ENCODE assay signal across 24 mouse cellular contexts in the genomic region with DNA sequence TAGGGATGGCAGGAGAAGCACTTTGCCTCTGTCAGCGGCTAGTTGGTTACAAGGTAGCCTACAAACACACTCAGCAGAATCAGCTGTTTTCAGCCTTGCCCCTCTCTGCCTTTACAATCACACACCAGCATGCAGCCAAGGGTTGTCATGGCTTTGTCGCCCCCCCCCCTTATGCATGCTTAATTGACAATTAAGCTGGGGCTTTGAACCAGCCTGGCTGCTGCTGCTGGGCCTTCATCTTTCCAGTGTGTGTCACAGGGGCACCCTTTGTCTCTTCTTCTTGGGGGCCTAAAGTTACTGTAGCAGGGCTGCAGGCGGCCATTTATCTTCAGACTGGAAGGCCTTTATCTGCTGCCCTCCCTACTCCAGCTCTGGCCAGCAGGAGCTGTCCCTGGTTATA. TPM values are rescaled to one million over a fixed set of nuclear protein-coding genes. Genes with fewer than 3 reads are reported as not detected.
DNase-seq lines count a peak whose midpoint lies in the region; ATAC-seq lines count a peak whose summit lies in the region.
"Had no signal": no experiment of that assay in that cellular context is flagged by ENCODE, and none has a peak within 500 bp of the region (broad histone marks: within the 10 kb centered on the region; RNA-seq: fewer than 3 reads in every experiment).

No protein-coding gene starts in this region.

- H3K4me3 ChIP-seq in hindbrain, embryonic 10.5 days = no peak overlapping the region
- no peak overlapping the region for H3K4me3 ChIP-seq in hindbrain, embryonic 12.5 days
- no peak overlapping the region for H3K4me3 ChIP-seq in neural tube, embryonic 11.5 days (ENCODE audit: low read depth, low read length)
- no peak overlapping the region for H3K4me3 ChIP-seq in stomach, embryonic 15.5 days (replicated peaks)
- H3K4me3 ChIP-seq: embryonic facial prominence, embryonic 10.5 days; forebrain, embryonic 15.5 days; heart, embryonic 13.5 days; hindbrain, embryonic 13.5 days had no signal

- H3K9me3 ChIP-seq in hindbrain, embryonic 10.5 days = no peaks in the 10 kb centered on the region
- no peaks in the 10 kb centered on the region for H3K9me3 ChIP-seq in hindbrain, embryonic 12.5 days (replicated peaks)
- no peaks in the 10 kb centered on the region for H3K9me3 ChIP-seq in neural tube, embryonic 11.5 days (ENCODE audit: control insufficient read depth, low read length)
- no peaks in the 10 kb centered on the region for H3K9me3 ChIP-seq in stomach, embryonic 15.5 days
- H3K9me3 ChIP-seq: embryonic facial prominence, embryonic 10.5 days; forebrain, embryonic 15.5 days; heart, embryonic 13.5 days; hindbrain, embryonic 13.5 days had no signal

- WGBS in hindbrain, embryonic 10.5 days = 30% methylated on average over 3 of the region's 3 CpGs
- 28% methylated on average over 3 of the region's 3 CpGs for WGBS in hindbrain, embryonic 12.5 days
- WGBS in neural tube, embryonic 11.5 days = 20% methylated on average over 3 of the region's 3 CpGs
- 44% methylated on average over 3 of the region's 3 CpGs for WGBS in stomach, embryonic 15.5 days

- H3K4me1 ChIP-seq in hindbrain, embryonic 10.5 days (replicated peaks) = peaks cover 36% of the 10 kb centered on the region
- H3K4me1 ChIP-seq in hindbrain, embryonic 12.5 days = peaks cover 10% of the 10 kb centered on the region; the same call in 1 of the 2 replicates
- peaks cover 12% of the 10 kb centered on the region for H3K4me1 ChIP-seq in neural tube, embryonic 11.5 days (ENCODE audit: control insufficient read depth, insufficient read depth, low read length)
- H3K4me1 ChIP-seq in stomach, embryonic 15.5 days = no peaks in the 10 kb centered on the region; the same call in 1 of the 2 replicates
- H3K4me1 ChIP-seq: forebrain, embryonic 15.5 days had no signal

- no peak overlapping the region for H3K9ac ChIP-seq in hindbrain, embryonic 12.5 days
- no peak overlapping the region for H3K9ac ChIP-seq in neural tube, embryonic 11.5 days (ENCODE audit: low read length)
- no peak overlapping the region for H3K9ac ChIP-seq in stomach, embryonic 15.5 days
- H3K9ac ChIP-seq: forebrain, embryonic 15.5 days; heart, embryonic 13.5 days; hindbrain, embryonic 13.5 days had no signal

- ATAC-seq in hindbrain, embryonic 12.5 days (ENCODE audit: low FRiP score) = no peak
- no peak for ATAC-seq in neural tube, embryonic 11.5 days (ENCODE audit: insufficient read depth, low FRiP score, low TSS enrichment)
- no peak for ATAC-seq in stomach, embryonic 15.5 days (ENCODE audit: insufficient read depth, low FRiP score, low read depth)
- ATAC-seq: forebrain, embryonic 15.5 days; hindbrain, postnatal 0 days had no signal

- peak; percentile 20 for DNase-seq in hindbrain, embryonic 10.5 days (ENCODE audit: low spot score)
- DNase-seq in neural tube, embryonic 11.5 days (ENCODE audit: low spot score) = peak; percentile 55
- DNase-seq in neural tube, embryonic 10.5 days (ENCODE audit: extremely low spot score, low spot score) = no peak
- DNase-seq in embryo, embryonic 10 days (ENCODE audit: low spot score) = peak; percentile 25
- DNase-seq in adrenal gland, postnatal 10 days = no peak
- DNase-seq in layer of hippocampus, postnatal 10 days (ENCODE audit: low spot score in 2 of 2) = no peak
- DNase-seq: adrenal gland, postnatal 14 days; cerebellum, adult 2 months; cerebellum, postnatal 10 days; gastrocnemius, postnatal 36 days; heart, adult 11 months; heart, postnatal 36 days had no signal

- H3K27ac ChIP-seq in hindbrain, embryonic 10.5 days = no peak overlapping the region
- H3K27ac ChIP-seq in hindbrain, embryonic 12.5 days = no peak overlapping the region
- no peak overlapping the region for H3K27ac ChIP-seq in neural tube, embryonic 11.5 days (ENCODE audit: low read depth, low read length)
- H3K27ac ChIP-seq in stomach, embryonic 15.5 days = peak overlapping the region; percentile 5; the same call in 1 of the 2 replicates
- H3K27ac ChIP-seq: embryonic facial prominence, embryonic 10.5 days; forebrain, embryonic 15.5 days; heart, embryonic 13.5 days; hindbrain, embryonic 13.5 days; hindbrain, postnatal 0 days had no signal

- no peak overlapping the region for H3K4me2 ChIP-seq in hindbrain, embryonic 12.5 days (replicated peaks)
- H3K4me2 ChIP-seq in neural tube, embryonic 11.5 days (ENCODE audit: low read depth) = no peak overlapping the region
- H3K4me2 ChIP-seq in stomach, embryonic 15.5 days = no peak overlapping the region
- H3K4me2 ChIP-seq: forebrain, embryonic 15.5 days; heart, embryonic 13.5 days; hindbrain, embryonic 13.5 days had no signal

- H3K27me3 ChIP-seq in hindbrain, embryonic 10.5 days (ENCODE audit: insufficient read depth, poor library complexity, severe bottlenecking) = peaks cover 74% of the 10 kb centered on the region
- H3K27me3 ChIP-seq in hindbrain, embryonic 12.5 days = peaks cover 68% of the 10 kb centered on the region
- peaks cover 6% of the 10 kb centered on the region; the same call in 1 of the 2 replicates for H3K27me3 ChIP-seq in neural tube, embryonic 11.5 days (ENCODE audit: control insufficient read depth, insufficient read depth, low read length)
- no peaks in the 10 kb centered on the region for H3K27me3 ChIP-seq in stomach, embryonic 15.5 days (replicated peaks)
- H3K27me3 ChIP-seq: forebrain, embryonic 15.5 days had no signal

- H3K36me3 ChIP-seq in hindbrain, embryonic 10.5 days = no peaks in the 10 kb centered on the region
- H3K36me3 ChIP-seq in hindbrain, embryonic 12.5 days = no peaks in the 10 kb centered on the region
- H3K36me3 ChIP-seq in neural tube, embryonic 11.5 days (ENCODE audit: control insufficient read depth, insufficient read depth, low read length) = no peaks in the 10 kb centered on the region
- H3K36me3 ChIP-seq in stomach, embryonic 15.5 days = 0 out of 2 replicates have a peak, but pooled peaks cover 2% of the 10 kb centered on the region
- H3K36me3 ChIP-seq: embryonic facial prominence, embryonic 10.5 days; forebrain, embryonic 15.5 days; heart, embryonic 13.5 days; hindbrain, embryonic 13.5 days had no signal

RNA-seq across cellular contexts. Expression of a gene that starts 17.7 kb away (rescaled TPM):
- not detected in 2 replicates for polyA plus RNA-seq in hindbrain, embryonic 10.5 days (2016; fragmentation: Nextera tagmentation; extraction: Ambion mirVana)
- polyA plus RNA-seq in hindbrain, embryonic 12.5 days (2016; fragmentation: Nextera tagmentation; extraction: Ambion mirVana) = 0.09 TPM in 1 of 2 replicates, not detected in the other
- polyA plus RNA-seq in neural tube, embryonic 11.5 days (2014; fragmentation: Nextera tagmentation; extraction: Ambion mirVana) = 0.09 and 0.28 TPM in 2 replicates
- 6.0 and 8.0 TPM in 2 replicates for polyA plus RNA-seq in stomach, embryonic 15.5 days (2015; fragmentation: Nextera tagmentation; extraction: Ambion mirVana)
- 1 to 10 TPM; 1.5 to 2.7 TPM for total RNA-seq in adrenal gland, postnatal 10 days (2021)
- total RNA-seq in layer of hippocampus, postnatal 10 days (2021) = under 1 TPM in 1 of 2 experiments, not detected in 1; 0.21 TPM
- total RNA-seq: gastrocnemius, adult 8-10 months; gastrocnemius, postnatal 36 days; heart, postnatal 36 days; hindbrain, postnatal 0 days; MEL had no signal
- polyA plus RNA-seq: C2C12; embryonic facial prominence, embryonic 14.5 days; forebrain, embryonic 15.5 days; heart, postnatal 0 days had no signal

Comparison
In these comparisons a context has a peak if more than half of its experiments do, and no peak if none do; other contexts are left out.
1. DNase-seq: peak in hindbrain, embryonic 10.5 days (single experiment), neural tube, embryonic 11.5 days (single experiment) and embryo, embryonic 10 days (single experiment); none in neural tube, embryonic 10.5 days (single experiment), adrenal gland, postnatal 10 days (single experiment) and layer of hippocampus, postnatal 10 days (0 of 2).